Mouse (Mus musculus) ES-Bruce4 (cell line): Measurements from ENCODE around the gene Pusl1.

Experiments
- CTCF ChIP-seq: IDR thresholded peaks from one replicate; pipeline ENCODE4 v1.8.1; 2011; ENCODE audit warnings: low read depth, low read length
- POLR2A ChIP-seq: IDR thresholded peaks from one replicate; pipeline ENCODE4 v1.8.1; 2011; ENCODE audit warnings: low read length; ENCODE audit not compliant: insufficient read depth

- TF ChIP-seq CTCF (no peak), POLR2A (no peak)
Observed at GRCm38 (mm10) chr4:155847591-155848352, 43.8 kb downstream of the Pusl1 start.
